Mouse (Mus musculus) left cerebral cortex, postnatal 36 days (tissue): ENCODE data around the gene Acad8. TPM values are rescaled to one million over a fixed set of nuclear protein-coding genes. Genes with fewer than 3 reads are reported as not detected.

Experiments used
- DNase-seq, 2 experiments: peaks; one replicate each; pipeline ENCODE4 v3.0.0; 2021 to 2022; ENCODE audit warnings: low spot score in 2 of 2, mixed read lengths in 1 of 2
- intact Hi-C: fragments of 180-260 bp; cut with DNase I; formaldehyde crosslinking; loops from one replicate; pipeline ENCODE4 v1.15.1; 2025
- total RNA-seq, 2 experiments: library from RNA; stranded (reverse); gene quantifications; 2 replicates each; pipeline ENCODE4 v1.2.3; 2021

Gene Acad8
- total RNA-seq, 2 experiments from 2014 or later, result 29.5 to 36.3 TPM

GRCm38 (mm10) chr9:26985668-26986277 lies 13.6 kb downstream of the Acad8 start:
- intact Hi-C loops, result no loop called here

GRCm38 (mm10) chr9:26985090-26985613 lies 14.2 kb downstream of the Acad8 start:
- intact Hi-C loops, result no loop called here
- no peak for DNase-seq

More at GRCm38 (mm10) chr9:26985668-26986277, 13.6 kb downstream of the Acad8 start:
- no peak for DNase-seq

GRCm38 (mm10) chr9:26978776-26979175 lies 20.6 kb downstream of the Acad8 start:
- no peak for DNase-seq

GRCm38 (mm10) chr9:26977754-26978153 lies 21.6 kb downstream of the Acad8 start:
- intact Hi-C loops, result no loop called here
- DNase-seq, result no peak

More at GRCm38 (mm10) chr9:26978776-26979175, 20.6 kb downstream of the Acad8 start:
- intact Hi-C loops, result no loop called here

- DNase-seq, result no peak
- intact Hi-C loops, result no loop called here
These were observed 51.6 kb downstream of the Acad8 start for GRCm38 (mm10) chr9:26947790-26948189.

- intact Hi-C loops, result no loop called here
- no peak for DNase-seq
These were observed 75.2 kb downstream of the Acad8 start for GRCm38 (mm10) chr9:26924146-26924545.

Other genes with a start within 250 kb of the Acad8 start
- under 1 TPM; 0.22 to 0.36 TPM for gene Glb1l2, start 193.1 kb downstream of the Acad8 start, total RNA-seq
- not detected for gene Glb1l3, start 138.7 kb downstream of the Acad8 start, total RNA-seq
- gene Gm1110, start 76.5 kb downstream of the Acad8 start, total RNA-seq, result not detected
- gene Thyn1, start 144 bp upstream of the Acad8 start, total RNA-seq, result 10 to 100 TPM; 62.4 to 63.4 TPM
- 100 to 1,000 TPM in 1 of 2 experiments, 10 to 100 TPM in 1; 94.4 to 105 TPM for gene Vps26b, start 30.5 kb upstream of the Acad8 start, total RNA-seq
- gene Ncapd3, start 30.6 kb upstream of the Acad8 start, total RNA-seq, result 10 to 100 TPM; 18.6 to 21.5 TPM
- gene Jam3, start 155.9 kb upstream of the Acad8 start, total RNA-seq, result 10 to 100 TPM; 34.6 to 38.7 TPM